Mouse (Mus musculus): ENCODE measurements around the gene Msh5. TPM values are rescaled to one million over a fixed set of nuclear protein-coding genes. Genes with fewer than 3 reads are reported as not detected.
"Not testable (repeated sequence)": the region's sequence is repeated elsewhere in the genome, so short reads cannot be mapped to it uniquely, and the experiment has no call there.

Gene Msh5
- polyA plus RNA-seq, 1 experiment from 2014 or later, result 3.1 TPM

DNA sequence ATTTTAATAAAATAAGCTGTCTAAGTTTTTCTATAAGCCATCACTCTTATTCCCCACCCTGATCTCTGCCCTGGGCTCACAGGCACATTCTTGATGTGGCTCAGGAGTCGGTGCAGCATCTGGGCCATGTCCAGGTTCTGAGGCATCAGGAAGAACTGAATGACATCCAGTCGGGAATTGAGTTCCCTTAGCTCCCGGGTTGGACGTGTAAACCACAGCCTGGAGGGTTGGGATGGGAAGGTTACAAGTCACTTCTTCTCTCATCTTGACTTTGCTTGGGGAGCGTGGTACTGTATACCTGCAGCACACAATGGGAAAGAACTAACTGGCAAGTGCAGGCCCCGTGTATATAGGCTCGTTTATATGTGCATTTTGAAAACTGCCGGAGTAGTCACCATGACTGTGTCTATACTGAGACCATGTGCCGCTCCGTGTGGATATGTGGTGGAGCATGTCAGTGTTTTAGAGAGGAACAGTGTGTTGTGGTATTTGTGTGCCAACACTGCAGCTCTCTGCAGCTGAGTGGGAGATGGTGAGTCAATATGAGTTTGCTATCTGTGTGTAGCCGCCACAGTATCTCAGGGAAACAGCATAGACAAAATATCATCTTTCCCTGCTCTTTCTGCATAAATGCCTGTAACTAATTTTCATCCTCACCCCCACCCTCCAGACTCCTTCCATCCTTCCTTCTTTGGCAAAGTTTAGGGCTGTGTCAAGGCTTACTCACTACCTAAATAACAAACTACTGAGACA is 7.2 kb downstream of the Msh5 start:
- Histone ChIP-seq H3K9me3 (no peaks in the 10 kb centered on the region), H3K4me3 (no peak overlapping the region), H3K4me1 (replicated peaks) (no peaks in the 10 kb centered on the region), H3K9ac (no peak overlapping the region), H3K27me3 (no peaks in the 10 kb centered on the region), H3K27ac (replicated peaks) (no peak overlapping the region), H3K36me3 (no peaks in the 10 kb centered on the region), H3K4me2 (no peak overlapping the region)
- ATAC-seq (ENCODE audit: low read depth), result no peak
- 88% methylated on average over 11 of the region's 11 CpGs for WGBS

DNA sequence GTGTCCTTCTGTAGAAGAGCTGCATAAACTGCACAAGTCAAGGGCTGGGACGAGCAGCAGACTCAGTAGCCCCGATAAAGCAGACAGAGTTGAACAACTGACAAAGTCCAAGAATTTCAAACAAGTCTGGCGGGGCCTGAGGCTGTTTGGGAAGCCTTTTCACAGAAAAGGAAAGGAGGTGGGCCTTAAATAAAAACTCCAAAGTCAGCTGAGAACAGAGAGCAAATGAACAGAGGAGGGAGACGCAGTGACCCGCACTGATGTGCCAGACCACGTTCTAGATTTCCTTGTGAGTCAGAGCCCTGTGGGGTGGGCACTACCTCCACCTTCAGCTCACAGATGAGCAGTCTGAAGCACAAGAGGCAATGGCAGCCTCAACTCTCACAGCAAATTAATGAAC is 11.6 kb downstream of the Msh5 start:
- H3K4me2 ChIP-seq, result no peak overlapping the region
- H3K36me3 ChIP-seq, result no peaks in the 10 kb centered on the region
- H3K27me3 ChIP-seq, result no peaks in the 10 kb centered on the region
- peaks cover 1% of the 10 kb centered on the region for H3K4me1 ChIP-seq (replicated peaks)
- no peak overlapping the region for H3K27ac ChIP-seq (replicated peaks)
- no peaks in the 10 kb centered on the region for H3K9me3 ChIP-seq
- H3K9ac ChIP-seq, result no peak overlapping the region
- H3K4me3 ChIP-seq, result no peak overlapping the region
- WGBS, result 74% methylated on average over 6 of the region's 6 CpGs
- ATAC-seq (ENCODE audit: low read depth), result no peak

DNA sequence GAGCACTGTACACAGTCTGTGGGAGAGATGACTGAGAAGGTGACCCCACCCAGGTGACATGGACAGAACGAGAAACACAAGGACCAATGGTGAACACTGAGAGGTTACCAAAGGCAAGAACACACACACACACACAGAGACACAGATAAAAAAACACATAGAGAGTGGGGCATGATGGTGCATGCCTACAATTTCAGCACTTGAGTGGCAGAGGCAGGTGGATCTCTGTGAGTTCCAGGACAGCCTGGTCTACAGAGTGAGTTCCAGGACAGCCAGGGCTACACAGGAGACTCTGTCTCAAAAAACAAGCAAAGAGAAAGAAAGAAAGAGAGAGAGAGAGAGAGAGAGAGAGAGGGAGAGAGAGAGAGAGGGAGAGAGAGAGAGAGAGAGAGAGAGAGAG is 12.8 kb downstream of the Msh5 start:
- WGBS, result 81% methylated on average over 1 of the region's 1 CpGs
- H3K4me1 ChIP-seq (replicated peaks); H3K27me3 ChIP-seq; H3K9ac ChIP-seq; ATAC-seq (ENCODE audit: low read depth); H3K36me3 ChIP-seq; H3K4me2 ChIP-seq; H3K27ac ChIP-seq (replicated peaks); H3K4me3 ChIP-seq; H3K9me3 ChIP-seq: not testable (repeated sequence)

DNA sequence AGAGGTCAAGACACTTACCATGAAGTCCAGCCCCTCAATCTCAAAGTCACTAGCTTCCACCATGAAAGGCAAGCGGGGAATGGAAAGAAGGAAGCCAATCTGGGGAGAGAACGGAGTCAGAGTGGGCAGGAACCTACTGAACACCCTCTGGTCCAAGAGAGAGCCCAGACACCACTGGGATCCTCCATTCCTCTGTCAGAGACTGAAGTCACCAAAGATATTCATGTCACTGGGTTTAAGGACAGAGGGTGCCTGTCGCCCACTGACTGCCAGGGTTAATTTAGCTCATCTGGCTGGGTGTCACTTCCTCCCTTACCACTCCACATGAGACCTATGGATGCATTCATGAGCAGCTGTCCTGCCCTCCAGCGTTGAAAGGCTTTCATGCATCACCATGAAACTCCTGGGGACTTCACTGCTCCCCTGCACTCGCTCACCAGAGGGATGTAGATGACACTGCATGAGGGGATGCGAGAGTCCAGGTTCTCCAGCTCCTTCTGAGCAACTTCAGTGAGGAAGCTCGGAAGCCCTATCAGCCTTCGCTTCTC is 14.1 kb downstream of the Msh5 start:
- Histone ChIP-seq H3K27me3 (no peaks in the 10 kb centered on the region), H3K4me1 (replicated peaks) (peaks cover 21% of the 10 kb centered on the region), H3K9me3 (no peaks in the 10 kb centered on the region), H3K9ac (no peak overlapping the region), H3K4me3 (no peak overlapping the region), H3K27ac (replicated peaks) (no peak overlapping the region), H3K4me2 (no peak overlapping the region), H3K36me3 (no peaks in the 10 kb centered on the region)
- no peak for ATAC-seq (ENCODE audit: low read depth)
- WGBS, result 73% methylated on average over 8 of the region's 8 CpGs

DNA sequence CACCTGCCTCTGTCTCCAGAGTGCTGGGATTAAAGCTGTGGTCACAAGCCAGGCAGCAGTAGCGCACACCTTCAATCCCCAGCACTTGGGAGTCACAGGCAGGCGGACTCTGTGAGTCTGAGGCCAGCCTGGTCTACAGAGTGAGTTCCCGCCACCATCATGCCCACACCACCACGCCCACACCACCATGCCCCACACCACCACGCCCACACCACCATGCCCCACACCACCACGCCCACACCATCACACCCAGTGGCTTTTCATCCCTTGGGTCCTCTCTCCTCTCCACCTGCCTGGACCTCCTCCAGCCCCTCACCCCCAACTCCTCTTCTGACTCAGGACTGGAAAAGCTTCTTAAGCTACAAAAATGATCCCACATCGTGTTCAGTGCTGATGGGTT is 14.7 kb downstream of the Msh5 start:
- Histone ChIP-seq H3K9me3 (no peaks in the 10 kb centered on the region), H3K27me3 (no peaks in the 10 kb centered on the region), H3K4me1 (replicated peaks) (peaks cover 24% of the 10 kb centered on the region), H3K4me3 (no peak overlapping the region), H3K27ac (replicated peaks) (no peak overlapping the region), H3K4me2 (no peak overlapping the region), H3K36me3 (no peaks in the 10 kb centered on the region), H3K9ac (no peak overlapping the region)
- ATAC-seq (ENCODE audit: low read depth), result no peak
- WGBS, result 85% methylated on average over 7 of the region's 7 CpGs

DNA sequence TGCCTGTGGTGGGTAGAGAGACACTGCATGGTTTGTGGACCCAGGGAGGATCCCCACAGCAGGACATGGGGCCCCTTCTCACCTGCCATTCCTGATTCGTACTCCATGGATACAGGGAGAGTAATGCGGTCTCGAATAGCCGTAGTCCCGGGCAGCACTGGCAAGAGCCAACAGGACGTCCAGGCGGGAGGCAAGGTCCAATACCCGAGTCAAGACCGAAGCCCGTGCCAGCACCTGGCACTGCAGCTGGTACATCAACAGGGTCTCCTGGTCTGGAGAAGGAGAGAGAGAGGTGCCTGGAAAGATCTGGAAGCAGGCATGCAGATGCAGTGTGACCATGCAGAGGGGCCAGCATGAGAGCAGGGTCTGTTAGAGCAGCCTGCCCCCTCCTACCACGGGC is 15.3 kb downstream of the Msh5 start:
- Histone ChIP-seq H3K27ac (replicated peaks) (no peak overlapping the region), H3K4me1 (replicated peaks) (peaks cover 28% of the 10 kb centered on the region), H3K9ac (no peak overlapping the region), H3K9me3 (no peaks in the 10 kb centered on the region), H3K4me2 (no peak overlapping the region), H3K36me3 (no peaks in the 10 kb centered on the region), H3K27me3 (no peaks in the 10 kb centered on the region), H3K4me3 (no peak overlapping the region)
- 92% methylated on average over 11 of the region's 11 CpGs for WGBS
- ATAC-seq (ENCODE audit: low read depth), result no peak

DNA sequence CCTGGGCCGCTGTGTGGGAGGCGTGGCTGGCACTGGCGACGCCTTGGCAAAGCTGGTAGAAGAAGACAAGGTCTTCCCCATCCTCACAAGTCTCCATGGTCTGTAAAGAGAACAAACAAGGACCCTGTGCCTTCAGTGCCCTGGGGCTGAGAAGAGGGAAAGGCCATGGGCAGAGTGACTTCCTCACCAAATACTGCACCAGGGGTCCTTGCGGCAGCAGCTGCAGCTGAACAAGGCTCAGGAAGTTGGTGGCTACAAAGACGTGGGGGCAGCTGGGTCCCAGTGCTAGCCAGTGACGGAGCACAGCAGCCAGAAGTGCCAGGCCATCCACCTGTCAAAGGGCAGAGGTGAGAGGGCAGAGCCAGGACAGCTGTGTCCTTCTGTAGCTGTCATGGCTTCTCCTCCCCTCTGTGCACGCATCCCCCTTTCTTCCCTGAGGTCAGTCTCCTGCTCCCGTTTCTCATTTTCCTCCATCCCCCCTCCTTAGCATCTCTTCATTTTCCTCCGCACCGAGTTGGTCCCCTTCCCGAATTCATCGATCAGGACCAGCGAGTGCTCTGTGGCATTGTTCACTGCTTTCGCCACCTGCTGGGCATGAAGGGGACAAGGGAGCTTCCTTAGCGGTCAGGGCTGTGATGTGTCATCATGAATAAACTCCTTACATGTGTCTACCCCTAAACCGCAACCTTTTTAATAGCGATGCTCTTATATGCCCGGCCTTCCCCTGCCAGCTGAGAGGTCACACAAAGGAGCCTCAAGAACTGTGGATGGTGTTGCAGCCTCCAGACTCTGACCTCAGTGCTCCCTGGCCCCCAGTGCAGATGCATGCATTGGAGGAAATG is 16.6 kb downstream of the Msh5 start:
- ATAC-seq (ENCODE audit: low read depth), result no peak

DNA sequence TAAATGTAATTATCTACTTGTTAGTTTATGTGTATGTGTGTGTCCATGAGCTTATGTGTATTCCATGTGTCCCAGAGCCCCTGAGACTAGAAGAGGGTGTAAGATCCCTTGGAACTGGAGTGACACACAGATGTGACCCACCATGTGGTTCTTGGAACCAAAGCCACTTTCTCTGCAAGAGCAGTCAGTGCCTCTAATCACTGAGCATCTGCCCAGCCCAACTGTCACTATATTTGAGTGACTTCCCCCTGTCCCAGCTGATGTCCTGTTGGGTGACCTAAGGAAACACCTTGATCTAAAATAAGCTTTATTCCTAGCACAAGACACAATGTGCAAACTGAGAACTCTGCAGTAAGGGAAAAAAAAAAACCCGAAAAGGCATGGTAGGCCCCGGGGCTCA is 18.2 kb downstream of the Msh5 start:
- H3K4me2 ChIP-seq, result no peak overlapping the region
- H3K4me1 ChIP-seq (replicated peaks), result peaks cover 34% of the 10 kb centered on the region
- no peak overlapping the region for H3K9ac ChIP-seq
- no peaks in the 10 kb centered on the region for H3K36me3 ChIP-seq
- no peaks in the 10 kb centered on the region for H3K9me3 ChIP-seq
- no peak overlapping the region for H3K4me3 ChIP-seq
- WGBS, result 89% methylated on average over 2 of the region's 2 CpGs
- H3K27ac ChIP-seq (replicated peaks), result peak overlapping the region; percentile 68; the same call in 1 of the 2 replicates
- no peak for ATAC-seq (ENCODE audit: low read depth)
- no peaks in the 10 kb centered on the region for H3K27me3 ChIP-seq

More for the DNA sequence above, 16.6 kb downstream of the Msh5 start:
- H3K4me3 ChIP-seq, result no peak overlapping the region
- H3K9me3 ChIP-seq, result no peaks in the 10 kb centered on the region
- H3K4me2 ChIP-seq, result peak overlapping the region; percentile 37
- peaks cover 34% of the 10 kb centered on the region for H3K4me1 ChIP-seq (replicated peaks)
- 29% methylated on average over 19 of the region's 19 CpGs for WGBS
- H3K27ac ChIP-seq (replicated peaks), result no peak overlapping the region
- no peak overlapping the region; the same call in 1 of the 2 replicates for H3K9ac ChIP-seq
- no peaks in the 10 kb centered on the region for H3K27me3 ChIP-seq
- H3K36me3 ChIP-seq, result no peaks in the 10 kb centered on the region

DNA sequence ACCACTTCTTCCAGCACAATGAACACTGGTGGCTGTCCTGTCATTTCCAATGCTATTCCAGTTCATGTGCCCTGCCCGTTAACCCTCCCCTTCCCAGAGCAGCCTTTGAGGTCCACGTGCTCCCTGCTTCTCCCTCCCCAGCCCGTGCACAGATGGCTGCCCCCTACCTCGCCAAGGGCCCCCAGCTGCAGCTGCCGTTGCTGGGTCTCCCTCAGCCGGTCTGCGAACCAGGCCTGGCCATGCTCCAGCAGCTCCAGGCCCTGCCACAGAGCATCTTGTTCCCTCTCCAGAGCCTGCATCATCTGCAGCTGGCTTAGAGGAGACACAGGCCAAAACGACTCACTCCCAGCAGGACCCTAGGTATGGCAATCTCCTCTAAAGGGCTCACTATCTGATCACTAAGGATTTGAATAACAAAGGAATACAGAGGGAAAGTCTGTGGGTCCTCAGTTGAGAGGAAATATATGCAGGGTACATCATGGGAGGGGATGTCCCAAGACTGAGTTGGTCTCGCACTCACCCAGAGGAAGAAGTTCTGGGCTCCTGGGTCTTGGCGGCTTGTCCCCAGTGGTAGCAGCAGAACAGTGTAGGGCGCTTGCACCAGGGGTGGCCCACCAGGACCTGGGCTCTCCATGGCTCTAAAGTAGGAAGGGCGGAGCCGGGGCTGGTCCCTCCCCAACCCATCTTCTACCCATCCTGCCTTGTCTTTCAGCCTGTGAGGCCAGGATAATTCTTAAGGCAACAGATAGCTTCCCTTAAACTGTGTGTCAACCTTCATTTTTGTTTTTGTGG is 19.1 kb downstream of the Msh5 start, which contains the start of gene Sapcd1:
Sapcd1 (minus strand) TSS at position 740 of the 792 bp plus-strand sequence.
- Histone ChIP-seq H3K27ac (replicated peaks) (peak within 1 kb of the TSS; percentile 68), H3K36me3 (no peaks in the 10 kb centered on the region), H3K4me3 (no peak within 1 kb of the TSS), H3K4me2 (peak within 1 kb of the TSS; percentile 25; the same call in 1 of the 2 replicates), H3K9ac (peak within 1 kb of the TSS; percentile 35), H3K27me3 (no peaks in the 10 kb centered on the region), H3K4me1 (replicated peaks) (peaks cover 34% of the 10 kb centered on the region), H3K9me3 (no peaks in the 10 kb centered on the region)
- ATAC-seq (ENCODE audit: low read depth), result peak; percentile 74
- 27% methylated on average over 13 of the region's 13 CpGs for WGBS

DNA sequence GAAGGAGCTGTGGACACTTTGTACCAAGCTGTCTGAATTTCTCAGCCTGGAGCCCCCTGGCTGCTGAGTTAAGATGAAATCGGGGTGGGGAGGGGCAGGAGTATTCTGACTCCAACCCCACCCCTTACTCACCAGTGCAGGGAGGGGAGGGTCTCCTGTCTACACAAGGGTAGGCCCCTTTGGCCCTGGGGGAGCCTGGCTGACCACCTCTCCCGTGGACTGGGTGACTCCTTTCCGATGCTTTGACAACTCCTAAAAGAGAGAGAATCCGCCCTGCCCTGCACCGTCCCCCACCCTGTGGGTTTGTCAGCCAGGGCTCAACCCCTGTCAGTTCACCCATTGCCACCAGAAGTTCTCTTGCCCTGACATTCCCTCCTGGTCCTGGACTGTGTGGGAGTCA is 20.3 kb downstream of the Msh5 start:
- Histone ChIP-seq H3K27me3 (no peaks in the 10 kb centered on the region), H3K9me3 (no peaks in the 10 kb centered on the region), H3K36me3 (no peaks in the 10 kb centered on the region), H3K4me2 (no peak overlapping the region), H3K4me1 (replicated peaks) (peaks cover 40% of the 10 kb centered on the region), H3K4me3 (no peak overlapping the region), H3K9ac (no peak overlapping the region), H3K27ac (replicated peaks) (no peak overlapping the region)
- no peak for ATAC-seq (ENCODE audit: low read depth)
- 81% methylated on average over 5 of the region's 5 CpGs for WGBS

DNA sequence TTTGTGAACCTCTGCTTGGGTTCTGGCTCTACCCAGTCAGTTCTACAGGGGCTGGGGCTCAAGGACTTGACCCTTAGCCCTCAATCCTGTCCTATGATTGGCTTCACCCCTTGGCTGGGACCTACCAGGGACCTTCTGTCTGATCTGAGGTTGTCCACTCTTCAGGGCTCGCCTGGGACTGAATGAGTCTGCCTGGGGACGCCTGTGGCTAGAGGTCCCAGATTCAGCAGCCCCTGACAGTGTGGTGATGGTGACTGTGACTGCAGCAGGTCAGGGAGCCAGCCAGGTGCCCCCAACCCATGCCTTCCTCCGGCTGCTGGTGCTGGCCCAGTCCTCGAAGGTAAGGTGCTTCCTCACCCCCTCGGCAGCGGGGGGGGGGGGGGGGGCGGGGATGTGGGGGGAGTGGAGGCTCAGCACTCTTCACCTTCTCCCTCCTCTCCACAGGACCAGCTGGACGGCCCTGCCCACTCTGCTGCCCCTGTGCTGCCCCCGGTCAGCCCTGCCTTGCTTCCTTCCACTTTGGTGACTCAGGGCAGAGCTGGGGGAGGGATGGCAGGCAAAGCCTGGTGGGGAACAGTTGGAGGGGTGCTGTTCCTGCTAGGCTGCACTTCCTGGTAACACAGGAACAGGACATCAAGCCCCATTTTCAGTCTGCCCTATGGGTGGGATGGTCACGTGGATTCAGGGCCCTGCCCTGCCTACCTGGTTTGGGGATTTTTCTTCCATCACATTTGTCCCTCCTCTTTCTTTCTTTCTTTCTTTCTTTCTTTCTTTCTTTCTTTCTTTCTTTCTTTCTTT is 21.7 kb downstream of the Msh5 start:
- ATAC-seq (ENCODE audit: low read depth), result no peak
- H3K9me3 ChIP-seq, result no peaks in the 10 kb centered on the region
- peaks cover 43% of the 10 kb centered on the region for H3K4me1 ChIP-seq (replicated peaks)
- H3K36me3 ChIP-seq, result no peaks in the 10 kb centered on the region
- H3K4me2 ChIP-seq, result no peak overlapping the region
- H3K27ac ChIP-seq (replicated peaks), result no peak overlapping the region
- 63% methylated on average over 7 of the region's 10 CpGs for WGBS
- H3K9ac ChIP-seq, result 0 out of 2 replicates have a peak overlapping the region, but pooled peaks have one; percentile 5
- H3K27me3 ChIP-seq, result no peaks in the 10 kb centered on the region
- no peak overlapping the region for H3K4me3 ChIP-seq

Measured in neural tube, embryonic 13.5 days (tissue).